Mouse (Mus musculus): ENCODE measurements around the gene Tor1aip1. TPM values are rescaled to one million over a fixed set of nuclear protein-coding genes. Genes with fewer than 3 reads are reported as not detected.
"Not testable (repeated sequence)": the region's sequence is repeated elsewhere in the genome, so short reads cannot be mapped to it uniquely, and the experiment has no call there.

Gene Tor1aip1
- total RNA-seq (2015) (152 and 164 TPM in 2 replicates), total RNA-seq (2017) (66.1 and 109 TPM in 2 replicates)

DNA sequence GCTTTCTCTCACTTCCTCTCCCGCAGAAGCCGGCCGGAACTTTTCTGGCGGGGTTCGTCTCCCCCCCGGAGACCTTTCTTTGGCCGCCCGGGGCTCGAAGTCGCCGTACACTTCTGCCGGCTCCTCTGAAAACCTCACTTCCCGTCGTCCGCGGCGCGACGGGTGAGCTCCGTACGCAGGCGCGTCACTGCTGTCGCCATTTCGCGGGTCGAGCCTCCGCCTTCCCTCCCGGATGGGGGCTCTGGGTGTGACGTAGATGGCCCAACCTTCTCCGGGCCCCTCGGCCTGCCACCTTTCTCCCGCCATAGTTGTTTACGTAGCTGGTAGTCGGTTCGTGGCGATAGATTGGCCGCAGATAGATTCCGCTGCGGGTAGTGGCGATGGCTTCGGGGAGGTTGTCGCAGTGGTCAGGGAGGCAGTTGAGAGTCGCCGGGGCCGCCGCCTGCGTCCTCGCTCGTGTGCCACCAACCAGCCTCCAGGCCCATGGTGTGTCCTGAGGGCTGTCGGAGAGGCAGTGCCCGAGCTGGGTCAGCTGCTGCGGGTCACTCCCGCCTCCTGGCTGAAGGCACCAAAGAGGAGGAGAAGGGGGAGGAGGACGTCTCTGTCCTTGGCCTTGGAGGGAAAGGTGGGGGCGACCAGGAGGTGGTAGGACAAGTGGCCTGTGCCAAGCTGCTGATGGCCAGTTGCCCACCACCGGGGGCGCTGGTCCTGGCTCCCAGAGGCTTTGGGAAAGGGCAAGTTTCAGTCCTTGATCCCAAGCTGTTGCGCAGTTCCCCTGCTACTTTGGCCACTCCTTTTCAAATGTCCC is at the start of gene Tor1aip1:
Gene Tor1aip1, minus strand, starts transcription at position 551 of the 808 bp plus-strand sequence.
- peak; percentile 70 for ATAC-seq (ENCODE audit: poor library complexity, severe bottlenecking)

DNA sequence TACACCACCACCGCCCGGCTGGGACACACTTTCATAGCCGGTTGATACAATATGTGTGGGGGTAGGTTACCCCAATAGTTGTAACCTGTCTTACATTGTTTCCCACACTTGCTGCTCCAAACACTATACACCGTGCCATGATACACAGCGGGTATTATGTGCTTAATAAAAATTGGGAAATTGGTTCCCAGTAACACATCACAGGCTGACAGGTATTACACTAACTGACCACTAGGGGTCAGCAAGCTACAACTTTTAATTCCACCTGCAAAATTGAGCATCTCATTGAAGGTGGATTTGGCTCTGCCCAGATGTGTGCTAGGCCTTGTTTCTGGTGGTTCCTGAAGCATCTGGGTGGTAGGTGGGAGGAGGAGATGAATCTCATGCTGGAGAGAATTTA is 49.5 kb upstream of the Tor1aip1 start:
- peak; percentile 62 for ATAC-seq (ENCODE audit: poor library complexity, severe bottlenecking)

DNA sequence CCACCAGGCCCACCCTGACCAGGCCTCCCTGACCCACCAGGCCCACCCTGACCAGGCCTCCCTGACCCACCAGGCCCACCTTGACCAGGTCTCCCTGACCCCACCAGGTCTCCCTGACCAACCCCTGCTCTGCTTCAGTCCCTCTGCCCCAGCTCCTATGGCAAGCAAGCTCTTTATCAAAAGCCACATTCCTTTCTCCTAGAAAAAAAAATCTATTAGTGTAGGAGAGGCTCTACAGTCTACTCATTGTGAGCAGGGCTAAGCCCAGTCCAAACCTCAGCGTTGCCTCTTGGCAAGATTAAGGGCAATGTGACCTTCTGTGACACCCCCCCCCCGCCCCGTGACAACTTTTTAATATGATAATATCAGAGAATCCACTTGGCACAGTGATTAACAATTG is 48.3 kb upstream of the Tor1aip1 start:
- no peak for ATAC-seq (ENCODE audit: poor library complexity, severe bottlenecking)

DNA sequence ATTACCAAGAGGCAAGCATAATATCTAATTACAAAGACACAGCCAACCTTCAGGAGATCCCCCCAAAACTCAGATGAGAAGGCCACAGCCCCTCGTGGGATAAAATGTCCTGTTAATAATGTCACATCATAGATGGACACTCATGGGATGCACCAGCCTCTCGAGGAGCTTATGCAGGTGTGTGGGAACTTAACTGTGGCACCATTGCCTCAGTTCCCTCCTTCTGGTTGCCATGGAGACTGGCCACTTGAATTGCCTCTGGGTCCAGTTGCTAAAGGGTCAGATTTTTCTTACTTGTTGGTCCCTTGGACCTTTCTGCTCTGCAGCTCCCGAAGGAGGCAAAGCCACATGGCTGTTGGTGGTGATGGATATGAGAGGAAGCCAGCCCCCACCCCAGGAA is 41.4 kb upstream of the Tor1aip1 start:
- ATAC-seq (ENCODE audit: poor library complexity, severe bottlenecking): no peak

- peak; percentile 51 for ATAC-seq (ENCODE audit: poor library complexity, severe bottlenecking)
Observed at GRCm38 (mm10) chr1:156076474-156076873, 40.2 kb upstream of the Tor1aip1 start.

GRCm38 (mm10) chr1:156074575-156074974 is 38.3 kb upstream of the Tor1aip1 start:
- ATAC-seq (ENCODE audit: poor library complexity, severe bottlenecking): no peak

GRCm38 (mm10) chr1:156073169-156073821 is 37.0 kb upstream of the Tor1aip1 start:
- peak; percentile 71 for ATAC-seq (ENCODE audit: poor library complexity, severe bottlenecking)

GRCm38 (mm10) chr1:156070106-156070505 is 33.8 kb upstream of the Tor1aip1 start:
- ATAC-seq (ENCODE audit: poor library complexity, severe bottlenecking): no peak

GRCm38 (mm10) chr1:156066133-156066532 is 29.9 kb upstream of the Tor1aip1 start:
- peak; percentile 87 for ATAC-seq (ENCODE audit: poor library complexity, severe bottlenecking)

GRCm38 (mm10) chr1:156062193-156062592 is 25.9 kb upstream of the Tor1aip1 start:
- no peak for ATAC-seq (ENCODE audit: poor library complexity, severe bottlenecking)

DNA sequence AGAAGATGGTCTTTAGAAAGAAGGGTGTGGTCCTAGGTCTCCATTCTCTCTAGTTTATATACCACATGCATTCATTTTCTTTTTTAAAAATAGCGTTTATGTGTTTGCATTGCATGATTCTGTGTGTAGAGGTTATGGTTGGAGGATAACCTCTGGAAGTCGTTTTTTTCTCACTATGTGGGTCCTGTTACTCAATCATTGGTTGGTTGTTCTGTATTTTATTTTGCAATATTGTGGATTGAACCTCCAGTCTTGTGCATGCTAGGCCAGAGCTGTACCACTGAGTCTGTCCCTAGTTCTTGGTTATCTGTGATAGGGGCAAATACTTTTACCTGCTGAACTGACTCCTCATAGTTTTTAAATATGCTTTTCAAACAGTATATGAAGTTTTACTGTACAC is 21.9 kb upstream of the Tor1aip1 start:
- peak; percentile 73 for ATAC-seq (ENCODE audit: poor library complexity, severe bottlenecking)

GRCm38 (mm10) chr1:156046688-156047087 is 10.4 kb upstream of the Tor1aip1 start:
- no peak for ATAC-seq (ENCODE audit: poor library complexity, severe bottlenecking)

DNA sequence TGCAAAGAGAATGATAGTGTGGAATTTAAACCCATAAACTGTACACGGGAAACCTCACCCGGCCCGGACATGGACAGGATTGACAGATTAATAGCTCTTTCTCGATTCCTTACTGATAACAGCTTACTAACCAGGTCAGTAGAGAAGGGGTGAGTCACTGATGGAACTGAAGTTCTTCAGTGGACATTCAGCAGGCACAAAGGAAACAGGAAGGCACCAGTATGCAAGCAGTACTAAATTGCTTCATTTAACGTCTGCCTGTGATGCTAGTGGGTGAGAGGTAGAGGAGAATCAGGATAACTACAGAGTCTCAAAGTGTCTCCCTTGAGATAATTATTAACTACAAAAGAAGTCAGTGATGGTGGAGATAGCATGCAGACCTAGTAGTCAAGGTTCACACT is 7.9 kb upstream of the Tor1aip1 start:
- ATAC-seq (ENCODE audit: poor library complexity, severe bottlenecking): no peak

GRCm38 (mm10) chr1:156043027-156043426 is 6.7 kb upstream of the Tor1aip1 start:
- peak; percentile 64 for ATAC-seq (ENCODE audit: poor library complexity, severe bottlenecking)

GRCm38 (mm10) chr1:156042481-156042880 is 6.2 kb upstream of the Tor1aip1 start:
- ATAC-seq (ENCODE audit: poor library complexity, severe bottlenecking): no peak

GRCm38 (mm10) chr1:156041451-156042241 is 5.4 kb upstream of the Tor1aip1 start:
- no peak for ATAC-seq (ENCODE audit: poor library complexity, severe bottlenecking)

- ATAC-seq (ENCODE audit: poor library complexity, severe bottlenecking): peak; percentile 57
Observed at GRCm38 (mm10) chr1:156040731-156041401, 4.6 kb upstream of the Tor1aip1 start.

DNA sequence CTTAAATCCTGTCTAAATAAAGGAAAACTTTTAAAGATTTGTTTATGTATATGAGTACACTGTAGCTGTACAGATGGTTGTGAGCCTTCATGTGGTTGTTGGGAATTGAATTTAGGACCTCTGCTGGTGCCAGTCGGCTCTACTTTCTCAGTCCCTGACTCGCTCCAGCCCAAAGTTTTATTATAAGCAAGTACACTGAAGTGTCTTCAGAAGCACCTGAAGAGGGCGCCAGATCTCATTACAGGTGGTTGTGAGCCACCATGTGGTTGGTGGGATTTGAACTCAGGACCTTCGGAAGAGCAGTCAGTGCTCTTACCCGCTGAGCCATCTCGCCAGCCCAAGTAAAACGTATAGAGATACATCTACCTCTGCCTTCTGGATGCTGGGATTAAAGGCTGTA is 3.7 kb upstream of the Tor1aip1 start:
- ATAC-seq (ENCODE audit: poor library complexity, severe bottlenecking): not testable (repeated sequence)

DNA sequence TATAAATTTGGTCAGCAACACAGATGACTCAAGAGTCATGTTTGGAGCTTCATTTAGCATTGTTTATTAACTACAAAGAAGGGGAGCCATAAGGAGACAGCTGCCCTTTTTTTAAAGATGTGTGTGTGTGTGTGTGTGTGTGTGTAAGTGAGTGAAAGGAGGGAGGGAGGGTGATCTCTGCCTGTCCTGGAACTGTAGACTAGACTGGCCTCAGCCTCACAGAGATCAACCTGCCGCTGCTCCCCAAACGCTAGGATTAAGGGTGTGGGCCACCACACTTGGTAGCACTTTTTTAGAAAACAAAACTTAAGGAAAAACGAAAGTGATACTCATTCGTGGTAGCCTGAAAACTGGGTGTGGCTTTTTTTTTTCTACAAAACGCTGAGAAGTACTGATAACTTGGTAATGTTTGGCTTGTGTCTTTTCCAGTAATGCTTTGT is 884 bp upstream of the Tor1aip1 start:
- peak; percentile 6 for ATAC-seq (ENCODE audit: poor library complexity, severe bottlenecking)

- ATAC-seq (ENCODE audit: poor library complexity, severe bottlenecking): peak; percentile 28
Observed at GRCm38 (mm10) chr1:156035269-156035929, 881 bp downstream of the Tor1aip1 start, which contains the start of gene Tor1aip2. Gene Tor1aip2, plus strand, starts transcription at chr1:156035403.
